Mouse (Mus musculus) liver, postnatal 0 days (tissue): Measurements from ENCODE around the gene Chat.

Source experiments
- CTCF ChIP-seq: sonication (generic); IDR thresholded peaks from 2 replicates; pipeline ENCODE4 v1.5.1; 2016; ENCODE audit warnings: antibody characterized with exemption, low read depth
- EP300 ChIP-seq: IDR thresholded peaks from 2 replicates; pipeline ENCODE4 v1.6.1; 2016; ENCODE audit warnings: antibody characterized with exemption, low read depth, mild to moderate bottlenecking

GRCm38 (mm10) chr14:32464601-32465505 is 936 bp downstream of the Chat start, which contains the start of gene Slc18a3:
- no peak for TF ChIP-seq CTCF
- no peak for TF ChIP-seq EP300
